Mouse (Mus musculus): ENCODE results near the gene Dnaaf2. TPM values are rescaled to one million over a fixed set of nuclear protein-coding genes. Genes with fewer than 3 reads are reported as not detected.

The Dnaaf2 gene
- total RNA-seq (2022), result 1 to 10 TPM; 1.3 to 1.7 (median 1.5) TPM

GRCm38 (mm10) chr12:69198164-69198535 lies at the start of gene Dnaaf2:
TSS of gene Dnaaf2 (minus strand) at chr12:69198429.
- DNase-seq (ENCODE audit: low spot score in 2 of 2), result peak; percentile 42 to 58

- DNase-seq (ENCODE audit: low spot score in 2 of 2), result peak; percentile 64 to 66
Observed at GRCm38 (mm10) chr12:69241771-69242431, 43.7 kb upstream of the Dnaaf2 start.

- DNase-seq (ENCODE audit: low spot score in 2 of 2), result no peak
Observed at GRCm38 (mm10) chr12:69241405-69241770, 43.2 kb upstream of the Dnaaf2 start.

GRCm38 (mm10) chr12:69240876-69241275 lies 42.6 kb upstream of the Dnaaf2 start, which contains the start of gene Klhdc1:
TSS of gene Klhdc1 (plus strand) at chr12:69241176.
- DNase-seq (ENCODE audit: low spot score in 2 of 2), result no peak

- no peak for DNase-seq (ENCODE audit: low spot score in 2 of 2)
Observed at GRCm38 (mm10) chr12:69238284-69238683, 40.1 kb upstream of the Dnaaf2 start.

- DNase-seq (ENCODE audit: low spot score in 2 of 2), result no peak
Observed at GRCm38 (mm10) chr12:69235782-69236181, 37.6 kb upstream of the Dnaaf2 start.

- no peak for DNase-seq (ENCODE audit: low spot score in 2 of 2)
Observed at GRCm38 (mm10) chr12:69229251-69229650, 31.0 kb upstream of the Dnaaf2 start.

GRCm38 (mm10) chr12:69227776-69228466 lies 29.7 kb upstream of the Dnaaf2 start, which contains the start of gene Pole2:
TSS of gene Pole2 (minus strand) at chr12:69228195.
- DNase-seq (ENCODE audit: low spot score in 2 of 2), result peak; percentile 61 to 68

- DNase-seq (ENCODE audit: low spot score in 2 of 2), result no peak
Observed at GRCm38 (mm10) chr12:69220613-69221277, 22.5 kb upstream of the Dnaaf2 start.

GRCm38 (mm10) chr12:69216587-69216986 lies 18.4 kb upstream of the Dnaaf2 start:
- DNase-seq (ENCODE audit: low spot score in 2 of 2), result no peak

GRCm38 (mm10) chr12:69215000-69215785 lies 17.0 kb upstream of the Dnaaf2 start:
- peak; percentile 21 to 57 for DNase-seq (ENCODE audit: low spot score in 2 of 2)

- DNase-seq (ENCODE audit: low spot score in 2 of 2), result no peak
Observed at GRCm38 (mm10) chr12:69214393-69214792, 16.2 kb upstream of the Dnaaf2 start.

GRCm38 (mm10) chr12:69213186-69213777 lies 15.1 kb upstream of the Dnaaf2 start:
- DNase-seq (ENCODE audit: low spot score in 2 of 2), result no peak

- no peak for DNase-seq (ENCODE audit: low spot score in 2 of 2)
Observed at GRCm38 (mm10) chr12:69211057-69211456, 12.8 kb upstream of the Dnaaf2 start.

- DNase-seq (ENCODE audit: low spot score in 2 of 2), result no peak
Observed at GRCm38 (mm10) chr12:69210056-69210979, 12.1 kb upstream of the Dnaaf2 start.

GRCm38 (mm10) chr12:69208520-69208919 lies 10.3 kb upstream of the Dnaaf2 start:
- no peak for DNase-seq (ENCODE audit: low spot score in 2 of 2)

- DNase-seq (ENCODE audit: low spot score in 2 of 2), result no peak
Observed at GRCm38 (mm10) chr12:69207926-69208325, 9.7 kb upstream of the Dnaaf2 start.

GRCm38 (mm10) chr12:69207396-69207795 lies 9.2 kb upstream of the Dnaaf2 start:
- DNase-seq (ENCODE audit: low spot score in 2 of 2), result no peak

GRCm38 (mm10) chr12:69204052-69204833 lies 6.0 kb upstream of the Dnaaf2 start, which contains the start of gene Gm49384:
TSS of gene Gm49384 (minus strand) at chr12:69204267.
- DNase-seq (ENCODE audit: low spot score in 2 of 2), result no peak

All from left cerebral cortex, adult 8-10 months (tissue).